Mouse (Mus musculus) cerebellum, adult 8-10 months (tissue): ENCODE measurements around the gene Gstm7.
"Not testable (repeated sequence)": the region's sequence is repeated elsewhere in the genome, so short reads cannot be mapped to it uniquely, and the experiment has no call there.

ENCODE experiments used
- DNase-seq: peaks from one replicate; pipeline ENCODE4 v3.0.0; 2022

Gstm7 gene

DNA sequence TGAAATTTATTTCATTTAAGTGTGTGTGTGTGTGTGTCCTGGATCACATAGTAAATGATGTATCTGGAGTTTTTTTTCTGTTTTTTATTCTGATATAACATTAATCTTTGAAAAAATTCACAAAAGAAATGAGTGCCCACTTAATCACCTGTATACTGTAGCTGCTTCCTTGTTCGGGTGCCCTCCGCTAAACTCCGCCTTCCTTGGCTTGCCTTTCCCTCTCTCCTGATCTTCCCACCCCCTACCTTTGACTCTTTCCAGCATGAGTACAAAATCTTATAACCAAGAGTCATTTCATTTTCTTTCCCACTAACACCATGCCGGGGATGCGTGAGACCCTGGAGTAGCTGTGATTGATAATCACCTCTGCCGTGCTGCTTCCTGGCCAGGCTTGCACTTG, 511 bp upstream of the Gstm7 start:
- no peak for DNase-seq

DNA sequence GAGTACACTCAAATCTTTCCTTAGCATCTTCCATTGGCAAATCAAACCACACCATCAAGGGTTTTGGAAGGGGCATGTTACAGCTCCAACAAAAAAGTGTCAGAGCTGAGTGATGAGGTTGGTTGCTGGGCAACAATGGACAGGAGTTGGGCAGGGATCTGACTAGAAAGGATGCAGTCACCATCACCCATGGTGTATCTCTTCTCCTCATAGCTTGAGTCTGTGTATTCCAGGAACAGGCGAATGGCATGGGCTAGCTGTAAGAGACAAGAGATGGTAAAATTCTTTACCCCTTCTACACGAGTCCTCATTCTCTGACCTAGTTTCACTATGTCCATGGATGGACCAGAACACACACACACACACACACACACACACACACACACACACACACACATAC, 483 bp downstream of the Gstm7 start:
- DNase-seq: no peak

DNA sequence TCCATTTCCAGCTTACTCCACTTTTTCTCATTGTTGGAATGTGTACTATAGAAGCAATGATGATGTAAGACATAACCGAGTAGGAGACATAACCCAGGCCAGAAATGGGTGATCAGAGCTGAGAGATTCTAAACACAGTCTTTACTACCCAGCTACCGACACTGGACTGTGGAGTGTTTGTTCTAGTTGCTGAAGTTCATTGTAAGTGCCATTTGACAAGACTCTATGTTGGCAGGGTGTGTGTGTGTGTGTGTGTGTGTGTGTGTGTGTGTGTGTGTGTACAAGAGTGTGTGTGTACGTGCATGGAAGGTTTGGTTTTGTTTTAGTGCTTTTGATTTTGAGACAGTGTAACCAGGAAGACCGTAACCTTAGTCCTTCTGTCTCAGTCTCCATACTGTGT, 1.9 kb downstream of the Gstm7 start:
- DNase-seq: no peak

GRCm38 (mm10) chr3:107929243-107929642, 2.4 kb downstream of the Gstm7 start:
- DNase-seq: no peak

DNA sequence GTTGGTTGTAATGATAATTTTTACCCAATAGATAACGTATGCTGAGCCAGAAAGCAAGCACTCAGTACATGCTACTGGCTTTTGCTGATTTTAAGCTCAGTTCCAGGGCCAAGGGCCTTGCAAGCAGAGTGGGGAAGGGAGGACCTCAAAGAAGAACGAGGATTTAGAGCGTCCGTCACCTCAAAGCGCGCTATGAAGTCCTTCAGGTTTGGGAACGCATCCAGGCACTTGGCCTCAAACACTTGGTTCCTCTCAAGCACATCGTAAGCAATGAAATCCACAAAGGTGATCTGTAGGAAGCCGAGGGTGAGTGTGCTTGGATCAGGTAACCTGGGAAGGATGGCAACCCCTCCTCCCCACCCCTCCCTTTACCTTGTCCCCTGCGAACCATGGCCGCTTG, 2.9 kb downstream of the Gstm7 start:
- DNase-seq: no peak

- DNase-seq: no peak
These were observed 3.8 kb downstream of the Gstm7 start for GRCm38 (mm10) chr3:107927841-107928240.

DNA sequence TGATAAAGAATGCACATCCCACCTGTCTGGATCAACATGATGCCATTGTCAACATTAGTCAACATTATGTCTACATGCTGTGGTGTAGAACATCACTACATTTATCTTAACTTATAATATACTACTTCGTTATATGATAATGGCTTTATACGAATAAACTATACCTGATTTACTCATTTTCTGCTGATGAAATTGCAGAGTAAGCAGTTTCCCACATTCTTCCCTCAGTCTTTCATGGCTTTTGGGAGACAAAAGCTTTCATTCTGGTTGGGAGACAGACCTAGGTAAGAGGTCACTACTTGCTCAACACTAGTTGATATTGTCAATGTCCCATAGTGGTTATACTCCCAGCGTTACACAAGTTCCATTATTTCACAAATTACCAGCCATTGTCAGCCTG, 6.3 kb downstream of the Gstm7 start:
- DNase-seq: no peak

DNA sequence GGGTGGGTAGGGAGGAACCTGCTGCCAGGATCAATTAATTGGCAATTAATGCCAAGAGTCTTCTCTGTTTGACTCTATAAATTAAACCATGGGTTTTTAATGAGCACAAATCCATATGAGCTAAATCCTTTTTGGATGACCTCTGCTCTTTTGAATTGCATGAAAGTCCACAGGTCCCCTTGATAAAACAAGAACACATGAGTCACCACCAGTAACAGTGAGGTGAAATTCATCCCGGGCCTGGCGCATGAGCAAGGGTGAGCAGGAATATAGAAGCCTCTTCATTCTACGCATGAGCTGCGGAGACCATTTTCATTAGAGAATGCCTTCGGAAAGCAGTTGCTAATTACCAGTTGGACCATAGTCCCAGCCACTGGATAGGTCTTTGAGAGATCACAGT, 11.3 kb downstream of the Gstm7 start:
- DNase-seq: no peak

DNA sequence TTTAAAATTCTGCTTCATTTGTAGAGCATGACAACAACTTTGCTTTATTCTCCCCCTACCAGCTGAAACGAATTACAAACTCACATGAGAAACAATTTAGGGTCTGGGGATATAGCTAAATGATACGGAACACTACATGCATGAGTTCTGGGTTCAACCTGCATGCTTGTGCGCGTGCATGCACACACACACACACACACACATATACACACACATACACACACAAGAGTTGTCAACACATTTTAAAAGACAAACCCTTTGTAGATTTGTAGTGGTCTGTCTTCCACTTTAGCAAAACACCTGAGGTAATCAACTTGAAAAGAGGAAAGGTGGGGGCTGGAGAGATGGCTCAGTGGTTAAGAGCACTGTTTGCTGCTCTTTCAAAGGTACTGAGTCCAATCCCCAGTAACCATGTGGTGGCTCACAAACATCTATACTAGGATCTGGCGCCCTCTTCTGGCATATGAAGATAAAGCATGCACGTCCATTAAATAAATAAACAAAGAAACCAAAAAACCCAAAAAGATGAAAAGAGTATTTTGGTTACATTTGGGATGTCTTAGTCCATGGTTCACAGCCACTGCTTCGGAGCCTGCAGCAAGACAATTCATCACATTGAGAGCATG, 13.7 kb downstream of the Gstm7 start:
- peak; percentile 57 for DNase-seq

DNA sequence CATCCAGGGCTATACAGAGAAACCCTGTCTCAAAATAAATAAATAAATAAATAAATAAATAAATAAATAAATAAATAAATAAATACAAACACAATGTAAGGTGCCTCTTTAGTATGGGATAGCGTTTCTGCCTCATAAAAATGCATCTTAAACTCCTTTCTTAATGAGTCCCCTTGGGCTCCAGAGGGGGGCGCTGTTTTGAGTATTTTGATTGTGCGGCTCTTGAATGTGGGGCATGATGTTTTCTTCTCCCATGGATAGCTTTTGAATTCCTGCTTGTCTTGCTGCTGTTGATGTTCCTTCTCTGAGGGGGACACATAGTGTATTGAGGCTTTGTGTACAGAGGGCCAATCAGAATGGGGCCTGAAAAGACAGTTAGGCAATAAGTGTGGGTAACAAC, 14.5 kb downstream of the Gstm7 start:
- no peak for DNase-seq

DNA sequence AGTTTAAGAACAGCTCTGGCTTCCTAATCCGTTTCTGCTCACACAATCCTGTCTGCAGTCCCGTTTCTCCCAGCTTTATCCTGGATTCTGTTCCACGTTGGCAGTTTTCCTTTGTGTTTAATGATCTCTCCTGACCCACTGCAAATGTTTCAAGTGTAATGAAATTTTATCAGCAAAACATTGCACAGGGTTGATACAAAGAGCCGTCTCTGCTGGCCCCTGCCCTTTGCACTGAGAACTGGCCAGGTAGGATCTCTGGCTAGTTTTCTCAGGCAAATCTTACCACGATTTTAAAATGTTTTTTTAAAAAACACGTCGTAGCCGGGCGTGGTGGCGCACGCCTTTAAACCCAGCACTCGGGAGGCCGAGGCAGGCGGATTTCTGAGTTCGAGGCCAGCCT, 14.9 kb downstream of the Gstm7 start:
- no peak for DNase-seq

- no peak for DNase-seq
These were observed 25.7 kb downstream of the Gstm7 start for GRCm38 (mm10) chr3:107905942-107906341.

GRCm38 (mm10) chr3:107900955-107901673, 30.5 kb downstream of the Gstm7 start:
- no peak for DNase-seq

- no peak for DNase-seq
These were observed 32.9 kb downstream of the Gstm7 start for GRCm38 (mm10) chr3:107898691-107899090.

GRCm38 (mm10) chr3:107895720-107896569, 35.7 kb downstream of the Gstm7 start, which contains the start of gene Gstm5:
TSS of gene Gstm5 (plus strand) at chr3:107895821.
- peak; percentile 75 for DNase-seq

DNA sequence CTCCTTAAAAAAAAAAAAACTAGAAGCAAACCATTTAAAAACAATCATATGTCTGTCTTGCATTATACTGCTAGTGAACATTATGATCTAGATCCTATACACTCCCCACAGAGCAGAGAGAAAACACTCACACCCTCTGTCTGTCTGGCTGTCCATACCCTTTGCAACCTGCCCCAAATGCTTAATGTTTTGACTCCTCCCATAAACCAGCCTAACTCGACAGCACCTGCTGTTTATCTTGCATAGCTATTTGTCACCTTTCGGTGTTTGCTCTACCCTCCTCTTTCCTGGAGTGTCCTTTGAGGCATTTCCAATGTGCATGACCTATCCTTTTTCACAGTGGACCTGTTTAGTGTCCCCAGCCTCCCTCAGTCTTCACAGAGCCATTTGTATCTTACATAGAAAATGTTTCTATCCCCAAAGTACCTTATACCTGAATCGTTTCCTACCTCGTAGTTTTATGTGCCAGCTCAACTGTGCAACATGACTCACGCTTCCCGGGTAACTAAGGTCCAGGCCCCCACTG, 36.4 kb downstream of the Gstm7 start:
- no peak for DNase-seq

DNA sequence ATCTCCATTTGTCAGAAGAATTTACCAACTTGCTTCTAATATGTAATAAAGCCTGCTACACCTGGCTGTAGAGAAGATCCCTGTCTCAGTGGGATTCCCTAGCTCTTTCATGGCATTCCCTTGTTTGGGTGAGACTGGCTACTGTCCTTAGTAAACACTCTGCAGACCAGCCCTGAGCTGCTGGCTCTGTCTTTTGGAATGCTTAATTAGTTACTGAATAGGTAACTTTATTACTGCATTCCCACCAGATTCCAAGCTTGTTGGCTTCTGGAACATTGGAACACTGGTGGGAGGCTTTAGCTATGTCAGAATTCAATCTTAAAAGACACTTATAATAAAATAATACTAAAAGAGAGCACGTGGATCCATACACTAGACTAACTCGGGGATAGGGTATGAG, 42.4 kb downstream of the Gstm7 start:
- not testable (repeated sequence) for DNase-seq

DNA sequence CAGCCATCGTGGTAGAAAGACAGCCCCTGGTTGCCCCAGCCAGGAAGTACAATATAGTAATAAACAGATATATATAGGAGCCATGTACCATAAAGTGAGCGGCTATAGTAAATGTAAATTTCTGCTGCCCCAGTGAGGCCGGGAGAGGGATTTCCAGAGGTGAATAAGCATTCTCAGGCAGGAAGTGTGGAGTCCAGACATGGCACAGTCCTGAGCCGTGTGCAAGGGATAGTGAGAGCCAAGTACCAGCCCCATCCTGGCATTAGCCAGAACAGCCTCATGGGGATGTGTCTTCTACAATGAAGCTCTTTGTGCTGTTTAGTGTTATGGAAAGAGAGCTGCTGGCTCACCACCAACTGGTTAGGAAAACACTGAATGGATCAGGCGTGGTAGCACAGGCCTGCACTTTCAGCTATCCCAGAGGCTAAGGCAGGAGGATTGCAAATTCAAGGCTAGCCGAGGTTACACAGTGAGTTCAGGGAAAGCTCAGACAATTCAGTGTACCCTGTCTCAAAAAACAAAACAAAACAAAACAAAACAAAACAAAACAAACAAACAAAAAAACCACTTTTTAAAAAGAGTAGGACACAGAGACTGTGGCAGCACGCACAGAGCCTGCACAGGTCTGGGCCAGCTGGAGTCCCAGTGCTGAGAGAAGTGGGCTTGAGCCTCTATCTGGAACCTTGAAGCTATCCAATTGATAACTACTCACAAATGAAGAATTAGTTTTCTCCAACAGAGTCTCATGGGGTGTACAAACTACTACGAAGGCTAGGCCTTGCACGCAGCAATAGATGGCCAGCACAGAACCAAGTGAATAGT, 43.7 kb downstream of the Gstm7 start:
- peak; percentile 16 for DNase-seq

- DNase-seq: no peak
These were observed 53.6 kb downstream of the Gstm7 start for GRCm38 (mm10) chr3:107877747-107878736.

DNA sequence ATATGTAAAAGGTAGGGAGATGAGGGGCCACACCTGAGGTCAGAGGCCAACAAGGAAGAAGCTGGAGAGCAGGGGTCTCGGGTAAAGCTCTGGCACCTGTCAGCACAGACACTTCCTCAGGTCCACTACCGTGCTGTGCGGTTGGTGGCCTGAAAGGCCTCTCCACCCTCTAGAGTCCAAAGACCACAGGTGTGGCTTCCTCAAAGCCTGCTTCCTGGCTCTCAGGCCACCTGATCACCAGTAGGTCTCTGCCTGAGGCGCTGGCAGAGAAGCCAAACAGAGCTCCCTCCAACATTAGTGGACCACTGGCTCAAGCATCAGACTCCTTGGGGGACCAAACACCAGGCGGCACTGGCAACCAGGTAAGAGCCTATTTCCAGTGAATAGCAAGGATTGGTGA, 54.6 kb downstream of the Gstm7 start, which contains the start of gene Eps8l3:
Eps8l3 (plus strand) TSS at position 225 of the 400 bp plus-strand sequence.
- DNase-seq: no peak
